Mouse (Mus musculus): ENCODE data around the gene Hsd17b11.

- no peak for TF ChIP-seq POLR2A (IDR thresholded peaks at IDR 0.05; ENCODE audit: low read depth, low read length)
- TF ChIP-seq CTCF (IDR thresholded peaks at IDR 0.05; ENCODE audit: extremely low read depth, insufficient read length, insufficient replicate concordance, low read depth, low read length), result peak; percentile 30; the same call in 1 of the 2 replicates
Observed at GRCm38 (mm10) chr5:103995181-103995580, 26.5 kb downstream of the Hsd17b11 start.
